Mouse (Mus musculus) E14TG2a.4 (cell line): Measurements from ENCODE around the gene Ccl9.

Source experiments
- CTCF ChIP-seq: conservative IDR thresholded peaks from 2 replicates; pipeline ENCODE4 v1.5.1; 2014; ENCODE audit warnings: low read length
- NANOG ChIP-seq: IDR thresholded peaks from 2 replicates; pipeline ENCODE4 v1.6.1; 2014; ENCODE audit warnings: borderline replicate concordance, low read length, mixed read lengths

DNA sequence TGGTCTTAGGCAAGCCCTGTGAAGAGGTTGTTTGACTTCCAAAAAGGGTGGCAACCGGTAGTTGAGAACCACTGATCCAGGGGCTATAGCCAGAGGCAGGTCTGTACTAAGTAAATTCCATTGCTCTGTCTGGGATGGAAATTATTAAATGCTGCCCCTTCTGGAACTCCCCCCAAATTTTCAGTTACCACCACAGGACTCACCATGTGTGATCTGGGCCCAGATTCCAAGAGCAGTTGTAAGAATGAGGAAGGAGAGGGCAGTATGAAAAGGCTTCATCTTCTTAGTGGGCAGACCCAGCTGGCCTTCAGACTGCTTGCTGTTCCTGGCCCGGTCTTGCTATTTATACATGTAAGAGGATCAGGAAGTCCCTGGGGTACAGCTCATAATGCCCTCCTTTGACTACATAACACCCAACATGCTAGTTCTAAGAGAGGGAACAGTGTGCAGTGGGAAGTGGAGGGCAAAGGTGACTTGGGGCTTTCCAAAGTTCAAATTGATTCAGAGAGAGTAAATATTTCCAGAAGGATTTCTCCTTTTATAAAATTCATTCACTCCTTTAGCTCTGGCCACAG, at the start of gene Ccl9:
- TF ChIP-seq CTCF, result no peak
- no peak for TF ChIP-seq NANOG
